Mouse (Mus musculus) neural tube, embryonic 12.5 days (tissue): ENCODE data around the gene Calm5. TPM values are rescaled to one million over a fixed set of nuclear protein-coding genes. Genes with fewer than 3 reads are reported as not detected.
"Not testable (repeated sequence)": the region's sequence is repeated elsewhere in the genome, so short reads cannot be mapped to it uniquely, and the experiment has no call there.

ENCODE experiments used
- ATAC-seq: fragments of 200-750 bp; cut with Nextera tagmentation; 2 replicates; pipeline ENCODE4 v1.8.0; 2017; ENCODE audit warnings: low read depth, mild to moderate bottlenecking, moderate TSS enrichment, moderate library complexity; ENCODE audit not compliant: low FRiP score
- H3K27ac ChIP-seq: fragments of 300-500 bp; sonication (generic); 2 replicates; pipeline ENCODE4 v1.5.1; 2016
- H3K27me3 ChIP-seq: fragments of 300-500 bp; sonication (generic); replicated peaks from 2 replicates; pipeline ENCODE4 v1.6.1; 2016; ENCODE audit warnings: mild to moderate bottlenecking
- H3K36me3 ChIP-seq: fragments of 300-500 bp; sonication (generic); 2 replicates; pipeline ENCODE4 v1.6.1; 2016; ENCODE audit warnings: mild to moderate bottlenecking
- H3K4me1 ChIP-seq: fragments of 300-500 bp; sonication (generic); 2 replicates; pipeline ENCODE4 v1.6.1; 2016
- H3K4me2 ChIP-seq: fragments of 300-500 bp; sonication (generic); replicated peaks from 2 replicates; pipeline ENCODE4 v1.6.1; 2016; ENCODE audit warnings: mild to moderate bottlenecking
- H3K4me3 ChIP-seq: fragments of 300-500 bp; sonication (generic); 2 replicates; pipeline ENCODE4 v1.5.1; 2016
- H3K9ac ChIP-seq: fragments of 300-500 bp; sonication (generic); 2 replicates; pipeline ENCODE4 v1.6.1; 2016; ENCODE audit warnings: mild to moderate bottlenecking
- H3K9me3 ChIP-seq: fragments of 300-500 bp; sonication (generic); 2 replicates; pipeline ENCODE4 v1.6.1; 2016; ENCODE audit warnings: mild to moderate bottlenecking
- WGBS: fragments of 180-500 bp; shearing (Covaris S2); methylation state at CpG from one replicate; pipeline ENCODE4 v1.1.7; 2016; 5-methylcytosine and 5-hydroxymethylcytosine counted together
- polyA plus RNA-seq: library from polyadenylated mRNA; unstranded; fragments of >200 nt; fragmentation: Nextera tagmentation; extraction: Ambion mirVana; gene quantifications from 2 replicates; pipeline ENCODE4 v1.2.1, GENCODE M21; 2016

Calm5 gene
- polyA plus RNA-seq, 1 experiment from 2014 or later = not detected

GRCm38 (mm10) chr13:3895397-3895980 lies 41.5 kb downstream of the Calm5 start:
- Histone ChIP-seq H3K36me3 (no peaks in the 10 kb centered on the region; the same call in 1 of the 2 replicates), H3K4me1 (peaks cover 7% of the 10 kb centered on the region; the same call in 1 of the 2 replicates), H3K27me3 (no peaks in the 10 kb centered on the region), H3K4me2 (no peak overlapping the region), H3K4me3 (no peak overlapping the region), H3K9ac (no peak overlapping the region), H3K9me3 (no peaks in the 10 kb centered on the region), H3K27ac (no peak overlapping the region)
- WGBS = 86% methylated on average over 8 of the region's 8 CpGs
- no peak for ATAC-seq

- peaks cover 7% of the 10 kb centered on the region; the same call in 1 of the 2 replicates for H3K4me1 ChIP-seq
- no peaks in the 10 kb centered on the region for H3K27me3 ChIP-seq
- 94% methylated on average over 6 of the region's 6 CpGs for WGBS
- H3K4me3 ChIP-seq = no peak overlapping the region
- no peak for ATAC-seq
- no peaks in the 10 kb centered on the region; the same call in 1 of the 2 replicates for H3K36me3 ChIP-seq
- H3K27ac ChIP-seq = no peak overlapping the region
- H3K4me2 ChIP-seq = no peak overlapping the region
- H3K9ac ChIP-seq = no peak overlapping the region
- no peaks in the 10 kb centered on the region for H3K9me3 ChIP-seq
Measured at GRCm38 (mm10) chr13:3896032-3896431, 42.1 kb downstream of the Calm5 start.

GRCm38 (mm10) chr13:3896913-3897312 lies 42.9 kb downstream of the Calm5 start:
- no peaks in the 10 kb centered on the region for H3K27me3 ChIP-seq
- no peaks in the 10 kb centered on the region for H3K9me3 ChIP-seq
- H3K4me2 ChIP-seq = no peak overlapping the region
- no peaks in the 10 kb centered on the region; the same call in 1 of the 2 replicates for H3K36me3 ChIP-seq
- no peak for ATAC-seq
- H3K4me3 ChIP-seq = no peak overlapping the region
- H3K27ac ChIP-seq = no peak overlapping the region
- H3K4me1 ChIP-seq = peaks cover 7% of the 10 kb centered on the region; the same call in 1 of the 2 replicates
- no peak overlapping the region for H3K9ac ChIP-seq
- 45% methylated on average over 5 of the region's 5 CpGs for WGBS

- H3K27ac ChIP-seq, H3K4me1 ChIP-seq, H3K27me3 ChIP-seq, H3K9me3 ChIP-seq, H3K4me3 ChIP-seq, ATAC-seq, H3K4me2 ChIP-seq, H3K9ac ChIP-seq, H3K36me3 ChIP-seq: not testable (repeated sequence)
- WGBS = 95% methylated on average over 5 of the region's 5 CpGs
Measured at GRCm38 (mm10) chr13:3898202-3898601, 44.2 kb downstream of the Calm5 start.

GRCm38 (mm10) chr13:3899301-3899700 lies 45.3 kb downstream of the Calm5 start:
- Histone ChIP-seq H3K4me3 (no peak overlapping the region), H3K4me1 (no peaks in the 10 kb centered on the region), H3K36me3 (no peaks in the 10 kb centered on the region; the same call in 1 of the 2 replicates), H3K27ac (no peak overlapping the region), H3K4me2 (no peak overlapping the region), H3K9ac (no peak overlapping the region), H3K27me3 (no peaks in the 10 kb centered on the region), H3K9me3 (no peaks in the 10 kb centered on the region)
- WGBS = 93% methylated on average over 9 of the region's 9 CpGs
- ATAC-seq = no peak

Other genes with a start within 250 kb of the Calm5 start
- 19.5 and 19.8 TPM in 2 replicates for gene Fam208b, start 243.1 kb upstream of the Calm5 start, polyA plus RNA-seq
- 11.6 and 14.4 TPM in 2 replicates for gene Asb13, start 220.1 kb upstream of the Calm5 start, polyA plus RNA-seq
- 0.18 TPM in 1 of 2 replicates, not detected in the other for gene Calml3, start 49.9 kb upstream of the Calm5 start, polyA plus RNA-seq
- not detected in 2 replicates for gene Calm4, start 16.4 kb upstream of the Calm5 start, polyA plus RNA-seq
- 37.6 and 38.4 TPM in 2 replicates for gene Net1, start 64.0 kb downstream of the Calm5 start, polyA plus RNA-seq
- gene Tubal3, start 64.1 kb downstream of the Calm5 start, polyA plus RNA-seq = not detected in 2 replicates
- not detected in 2 replicates for gene Ucn3, start 91.2 kb downstream of the Calm5 start, polyA plus RNA-seq
- gene Akr1c14, start 194.8 kb downstream of the Calm5 start, polyA plus RNA-seq = 0.36 and 0.68 TPM in 2 replicates